Mouse (Mus musculus): ENCODE measurements around the gene C1qtnf12. TPM values are rescaled to one million over a fixed set of nuclear protein-coding genes. Genes with fewer than 3 reads are reported as not detected.
A peak's percentile ranks its signal among the peaks of the same experiment; 100 is the strongest.

The C1qtnf12 gene
- polyA plus RNA-seq (2014; fragmentation: Nextera tagmentation; extraction: Ambion mirVana) = 24.6 and 26.9 TPM in 2 replicates

DNA sequence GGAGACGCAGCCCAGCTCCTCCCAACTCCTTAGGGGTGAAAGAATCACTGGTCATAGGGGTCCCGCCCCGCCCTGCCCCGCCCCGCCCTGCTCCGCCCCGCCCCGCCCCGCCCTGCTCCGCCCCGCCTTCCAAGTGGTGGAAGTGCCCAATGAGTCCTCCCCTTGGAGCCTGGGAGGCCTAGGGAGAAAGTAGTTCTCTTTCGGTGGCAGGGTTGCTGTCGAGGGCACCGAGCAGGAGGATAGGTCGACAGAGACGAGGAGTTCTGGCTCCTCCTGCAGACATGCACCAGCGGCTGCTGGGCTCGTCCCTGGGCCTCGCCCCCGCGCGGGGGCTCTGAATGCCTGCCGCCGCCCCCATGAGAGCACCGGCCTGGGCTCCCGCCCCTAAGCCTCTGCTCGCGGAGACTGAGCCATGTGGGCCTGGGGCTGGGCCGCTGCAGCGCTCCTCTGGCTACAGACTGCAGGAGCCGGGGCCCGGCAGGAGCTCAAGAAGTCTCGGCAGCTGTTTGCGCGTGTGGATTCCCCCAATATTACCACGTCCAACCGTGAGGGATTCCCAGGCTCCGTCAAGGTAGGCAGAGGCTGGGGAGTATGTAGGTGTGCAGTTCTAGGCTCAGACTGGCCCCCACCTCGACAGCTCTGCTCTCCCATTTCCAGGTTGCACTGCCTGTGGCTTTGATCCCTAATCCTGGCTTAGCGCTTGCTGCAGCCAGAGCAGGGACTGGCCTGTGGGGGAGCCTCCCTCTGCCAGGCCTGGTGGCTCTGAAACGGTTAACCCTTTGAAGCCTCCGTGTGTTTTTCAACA is at the start of gene C1qtnf12:
C1qtnf12 (plus strand) TSS at position 152 of the 805 bp plus-strand sequence.
- peaks cover 17% of the 10 kb centered on the region for H3K4me1 ChIP-seq (ENCODE audit: control insufficient read depth, insufficient read depth, low read length)
- H3K27ac ChIP-seq (ENCODE audit: low read depth, low read length) = peak within 1 kb of the TSS; percentile 54; the same call in 1 of the 2 replicates
- peak within 1 kb of the TSS; percentile 78 for H3K9ac ChIP-seq (ENCODE audit: low read depth, low read length)
- ATAC-seq (replicated peaks; ENCODE audit: insufficient number of reproducible peaks, low FRiP score, low TSS enrichment) = peak; percentile 78
- H3K4me3 ChIP-seq (ENCODE audit: low read depth, low read length) = peak within 1 kb of the TSS; percentile 58
- H3K36me3 ChIP-seq (ENCODE audit: control insufficient read depth, insufficient read depth, low read length) = peaks cover 8% of the 10 kb centered on the region
- H3K9me3 ChIP-seq (replicated peaks; ENCODE audit: control insufficient read depth, low read length) = no peaks in the 10 kb centered on the region
- 1% methylated on average over 33 of the region's 42 CpGs for WGBS (ENCODE audit: insufficient replicate concordance)
- H3K27me3 ChIP-seq (ENCODE audit: control insufficient read depth, insufficient read depth, low read length) = no peaks in the 10 kb centered on the region
- peak within 1 kb of the TSS; percentile 99 for H3K4me2 ChIP-seq

DNA sequence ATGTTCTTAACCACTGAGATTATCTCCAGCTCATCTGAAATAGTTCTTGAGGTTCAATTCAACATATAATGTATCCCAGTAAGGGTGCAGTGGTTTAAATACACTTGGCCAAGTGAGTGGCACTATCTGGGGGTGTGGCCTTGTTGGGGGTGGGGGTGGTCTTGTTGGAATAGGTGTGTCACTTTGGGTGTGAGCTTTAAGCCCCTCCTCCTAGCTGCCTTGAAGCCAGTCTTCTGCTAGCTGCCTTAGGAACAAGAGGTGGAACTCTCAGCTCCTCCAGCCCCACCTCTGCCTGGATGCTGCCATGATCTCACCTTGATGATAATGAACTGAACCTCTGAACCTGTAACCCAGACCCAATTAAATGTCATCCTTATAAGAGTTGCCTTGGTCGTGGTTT is 30.1 kb upstream of the C1qtnf12 start:
- WGBS (ENCODE audit: insufficient replicate concordance) = 63% methylated on average over 1 of the region's 1 CpGs
- H3K27me3 ChIP-seq (ENCODE audit: control insufficient read depth, insufficient read depth, low read length) = peaks cover 3% of the 10 kb centered on the region; the same call in 1 of the 2 replicates
- ATAC-seq (replicated peaks; ENCODE audit: insufficient number of reproducible peaks, low FRiP score, low TSS enrichment) = no peak
- no peaks in the 10 kb centered on the region for H3K9me3 ChIP-seq (replicated peaks; ENCODE audit: control insufficient read depth, low read length)
- no peak overlapping the region for H3K4me3 ChIP-seq (ENCODE audit: low read depth, low read length)
- no peaks in the 10 kb centered on the region for H3K4me1 ChIP-seq (ENCODE audit: control insufficient read depth, insufficient read depth, low read length)
- H3K27ac ChIP-seq (ENCODE audit: low read depth, low read length) = no peak overlapping the region
- H3K4me2 ChIP-seq = no peak overlapping the region
- no peak overlapping the region for H3K9ac ChIP-seq (ENCODE audit: low read depth, low read length)
- H3K36me3 ChIP-seq (ENCODE audit: control insufficient read depth, insufficient read depth, low read length) = no peaks in the 10 kb centered on the region

DNA sequence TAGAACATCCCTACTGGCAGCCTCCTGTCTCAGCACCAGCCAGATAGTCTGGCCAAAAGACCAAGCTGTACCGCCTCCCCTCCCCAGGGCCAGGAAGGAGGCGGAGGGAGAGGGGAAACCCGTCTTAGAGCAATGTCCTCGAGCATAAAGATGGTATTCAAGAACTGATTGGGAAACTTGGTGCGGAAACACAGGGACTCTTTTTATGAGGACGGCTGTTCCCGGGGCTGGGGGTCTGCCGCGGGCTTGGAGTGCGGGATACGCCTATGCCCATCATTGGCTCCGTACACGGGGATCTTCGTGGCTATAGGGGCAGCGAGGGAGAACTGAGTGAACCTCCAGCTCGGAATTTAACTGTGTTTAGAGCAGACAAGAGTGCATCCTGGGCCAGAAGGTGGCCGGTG is 19.1 kb upstream of the C1qtnf12 start:
- no peaks in the 10 kb centered on the region for H3K27me3 ChIP-seq (ENCODE audit: control insufficient read depth, insufficient read depth, low read length)
- H3K9me3 ChIP-seq (replicated peaks; ENCODE audit: control insufficient read depth, low read length) = no peaks in the 10 kb centered on the region
- peak overlapping the region; percentile 81 for H3K27ac ChIP-seq (ENCODE audit: low read depth, low read length)
- peak overlapping the region; percentile 96 for H3K9ac ChIP-seq (ENCODE audit: low read depth, low read length)
- peaks cover 13% of the 10 kb centered on the region for H3K4me1 ChIP-seq (ENCODE audit: control insufficient read depth, insufficient read depth, low read length)
- H3K36me3 ChIP-seq (ENCODE audit: control insufficient read depth, insufficient read depth, low read length) = 0 out of 2 replicates have a peak, but pooled peaks cover 1% of the 10 kb centered on the region
- H3K4me3 ChIP-seq (ENCODE audit: low read depth, low read length) = peak overlapping the region; percentile 99
- ATAC-seq (replicated peaks; ENCODE audit: insufficient number of reproducible peaks, low FRiP score, low TSS enrichment) = peak; percentile 37; the same call in 1 of the 2 replicates
- H3K4me2 ChIP-seq = peak overlapping the region; percentile 96
- 1% methylated on average over 17 of the region's 17 CpGs for WGBS (ENCODE audit: insufficient replicate concordance)

- peak within 1 kb of the TSS; percentile 96 for H3K4me2 ChIP-seq
- peak; percentile 98 for ATAC-seq (replicated peaks; ENCODE audit: insufficient number of reproducible peaks, low FRiP score, low TSS enrichment)
- under 1% methylated on average over 81 of the region's 85 CpGs for WGBS (ENCODE audit: insufficient replicate concordance)
- H3K27me3 ChIP-seq (ENCODE audit: control insufficient read depth, insufficient read depth, low read length) = no peaks in the 10 kb centered on the region
- H3K4me3 ChIP-seq (ENCODE audit: low read depth, low read length) = peak within 1 kb of the TSS; percentile 99
- H3K4me1 ChIP-seq (ENCODE audit: control insufficient read depth, insufficient read depth, low read length) = peaks cover 13% of the 10 kb centered on the region
- H3K9ac ChIP-seq (ENCODE audit: low read depth, low read length) = peak within 1 kb of the TSS; percentile 96
- H3K9me3 ChIP-seq (replicated peaks; ENCODE audit: control insufficient read depth, low read length) = no peaks in the 10 kb centered on the region
- H3K27ac ChIP-seq (ENCODE audit: low read depth, low read length) = peak within 1 kb of the TSS; percentile 81
- 0 out of 2 replicates have a peak, but pooled peaks cover 3% of the 10 kb centered on the region for H3K36me3 ChIP-seq (ENCODE audit: control insufficient read depth, insufficient read depth, low read length)
Measured at GRCm38 (mm10) chr4:155943534-155944249, 18.4 kb upstream of the C1qtnf12 start, which contains the start of gene Ube2j2. Gene Ube2j2, plus strand, starts transcription at chr4:155943831.

DNA sequence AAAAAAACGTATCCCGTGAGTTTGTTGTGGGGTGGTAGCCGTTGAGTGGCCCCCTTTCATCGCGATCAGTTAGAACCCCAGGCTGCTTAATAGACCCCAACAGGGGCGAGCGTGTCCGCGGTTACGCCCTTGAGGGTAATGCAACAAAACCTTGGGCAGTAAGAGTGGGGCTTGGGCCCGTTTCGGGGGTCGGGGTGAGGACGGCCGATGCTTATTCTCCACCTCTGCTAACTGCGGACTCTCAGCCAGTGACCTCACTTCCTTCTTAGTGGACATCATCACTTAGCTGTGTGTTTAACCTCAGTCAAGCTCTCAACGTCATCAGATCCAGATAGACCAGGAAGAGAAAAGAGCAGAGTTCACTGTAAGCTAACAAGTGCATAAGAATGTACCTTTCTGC is 17.8 kb upstream of the C1qtnf12 start:
- no peaks in the 10 kb centered on the region for H3K9me3 ChIP-seq (replicated peaks; ENCODE audit: control insufficient read depth, low read length)
- H3K4me1 ChIP-seq (ENCODE audit: control insufficient read depth, insufficient read depth, low read length) = peaks cover 13% of the 10 kb centered on the region
- no peak for ATAC-seq (replicated peaks; ENCODE audit: insufficient number of reproducible peaks, low FRiP score, low TSS enrichment)
- peak overlapping the region; percentile 96 for H3K4me2 ChIP-seq
- H3K4me3 ChIP-seq (ENCODE audit: low read depth, low read length) = peak overlapping the region; percentile 99
- H3K27ac ChIP-seq (ENCODE audit: low read depth, low read length) = peak overlapping the region; percentile 50; the same call in 1 of the 2 replicates
- WGBS (ENCODE audit: insufficient replicate concordance) = under 1% methylated on average over 17 of the region's 17 CpGs
- H3K27me3 ChIP-seq (ENCODE audit: control insufficient read depth, insufficient read depth, low read length) = no peaks in the 10 kb centered on the region
- peak overlapping the region; percentile 96 for H3K9ac ChIP-seq (ENCODE audit: low read depth, low read length)
- peaks cover 8% of the 10 kb centered on the region for H3K36me3 ChIP-seq (ENCODE audit: control insufficient read depth, insufficient read depth, low read length)

DNA sequence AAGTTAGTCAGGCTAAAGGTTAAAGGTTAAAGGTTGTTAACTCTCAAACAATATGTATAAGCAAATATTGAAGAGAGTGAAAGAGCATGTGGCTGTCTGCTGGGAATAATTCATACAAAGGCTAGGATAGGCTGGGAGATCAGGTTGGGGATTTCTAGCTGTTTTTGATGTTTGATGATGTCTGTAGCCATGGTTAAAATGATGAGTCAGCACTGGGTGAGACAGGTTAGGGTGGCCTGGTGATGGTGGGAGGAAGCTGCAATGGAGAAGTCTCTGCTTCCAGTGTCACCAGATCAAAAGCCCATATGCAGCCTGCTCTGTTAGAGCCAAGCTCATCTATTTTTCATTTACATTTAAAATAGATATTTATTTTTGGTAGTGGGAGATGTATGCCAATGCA is 15.0 kb upstream of the C1qtnf12 start:
- Histone ChIP-seq H3K9me3 (replicated peaks; ENCODE audit: control insufficient read depth, low read length) (no peaks in the 10 kb centered on the region), H3K4me3 (ENCODE audit: low read depth, low read length) (no peak overlapping the region), H3K27me3 (ENCODE audit: control insufficient read depth, insufficient read depth, low read length) (no peaks in the 10 kb centered on the region), H3K4me1 (ENCODE audit: control insufficient read depth, insufficient read depth, low read length) (peaks cover 13% of the 10 kb centered on the region), H3K36me3 (ENCODE audit: control insufficient read depth, insufficient read depth, low read length) (peaks cover 18% of the 10 kb centered on the region), H3K4me2 (no peak overlapping the region), H3K9ac (ENCODE audit: low read depth, low read length) (no peak overlapping the region), H3K27ac (ENCODE audit: low read depth, low read length) (no peak overlapping the region)
- ATAC-seq (replicated peaks; ENCODE audit: insufficient number of reproducible peaks, low FRiP score, low TSS enrichment) = no peak

- peaks cover 26% of the 10 kb centered on the region for H3K36me3 ChIP-seq (ENCODE audit: control insufficient read depth, insufficient read depth, low read length)
- 91% methylated on average over 6 of the region's 6 CpGs for WGBS (ENCODE audit: insufficient replicate concordance)
Measured at GRCm38 (mm10) chr4:155955491-155955890, 6.6 kb upstream of the C1qtnf12 start.

GRCm38 (mm10) chr4:155959275-155959674 is 2.8 kb upstream of the C1qtnf12 start:
- Histone ChIP-seq H3K4me1 (ENCODE audit: control insufficient read depth, insufficient read depth, low read length) (peaks cover 17% of the 10 kb centered on the region), H3K27me3 (ENCODE audit: control insufficient read depth, insufficient read depth, low read length) (no peaks in the 10 kb centered on the region), H3K9me3 (replicated peaks; ENCODE audit: control insufficient read depth, low read length) (no peaks in the 10 kb centered on the region), H3K4me3 (ENCODE audit: low read depth, low read length) (no peak overlapping the region), H3K36me3 (ENCODE audit: control insufficient read depth, insufficient read depth, low read length) (peaks cover 11% of the 10 kb centered on the region), H3K4me2 (no peak overlapping the region), H3K9ac (ENCODE audit: low read depth, low read length) (no peak overlapping the region), H3K27ac (ENCODE audit: low read depth, low read length) (no peak overlapping the region)
- 0 out of 2 replicates have a peak, but pooled peaks have one; percentile 40 for ATAC-seq (replicated peaks; ENCODE audit: insufficient number of reproducible peaks, low FRiP score, low TSS enrichment)
- WGBS (ENCODE audit: insufficient replicate concordance) = 18% methylated on average over 5 of the region's 5 CpGs

More at GRCm38 (mm10) chr4:155955491-155955890, 6.6 kb upstream of the C1qtnf12 start:
- H3K9me3 ChIP-seq (replicated peaks; ENCODE audit: control insufficient read depth, low read length) = no peaks in the 10 kb centered on the region
- no peak overlapping the region for H3K9ac ChIP-seq (ENCODE audit: low read depth, low read length)
- H3K4me3 ChIP-seq (ENCODE audit: low read depth, low read length) = no peak overlapping the region
- ATAC-seq (replicated peaks; ENCODE audit: insufficient number of reproducible peaks, low FRiP score, low TSS enrichment) = no peak
- no peak overlapping the region for H3K4me2 ChIP-seq
- no peaks in the 10 kb centered on the region for H3K4me1 ChIP-seq (ENCODE audit: control insufficient read depth, insufficient read depth, low read length)
- H3K27ac ChIP-seq (ENCODE audit: low read depth, low read length) = no peak overlapping the region
- H3K27me3 ChIP-seq (ENCODE audit: control insufficient read depth, insufficient read depth, low read length) = no peaks in the 10 kb centered on the region

Measured in heart, embryonic 11.5 days (tissue).